Mouse (Mus musculus) heart, embryonic 13.5 days (tissue): ENCODE data around the gene 4933434E20Rik. TPM values are rescaled to one million over a fixed set of nuclear protein-coding genes. Genes with fewer than 3 reads are reported as not detected.

ENCODE experiments used
- ATAC-seq: fragments of 200-750 bp; cut with Nextera tagmentation; 2 replicates; pipeline ENCODE4 v1.8.0; 2017; ENCODE audit warnings: moderate TSS enrichment; ENCODE audit not compliant: insufficient number of reproducible peaks, low FRiP score, low TSS enrichment; ENCODE audit errors: extremely low read depth
- H3K27ac ChIP-seq: fragments of 300-500 bp; sonication (generic); replicated peaks from 2 replicates; pipeline ENCODE4 v1.5.1; 2015; ENCODE audit warnings: moderate library complexity, mild to moderate bottlenecking, inconsistent platforms
- H3K27me3 ChIP-seq: fragments of 300-500 bp; sonication (generic); replicated peaks from 2 replicates; pipeline ENCODE4 v1.6.1; 2015; ENCODE audit warnings: mild to moderate bottlenecking, inconsistent platforms
- H3K36me3 ChIP-seq: fragments of 300-500 bp; sonication (generic); 2 replicates; pipeline ENCODE4 v1.6.1; 2015; ENCODE audit warnings: mild to moderate bottlenecking, inconsistent platforms
- H3K4me1 ChIP-seq: fragments of 300-500 bp; sonication (generic); 2 replicates; pipeline ENCODE4 v1.6.1; 2015; ENCODE audit warnings: inconsistent platforms
- H3K4me2 ChIP-seq: fragments of 300-500 bp; sonication (generic); 2 replicates; pipeline ENCODE4 v1.6.1; 2015; ENCODE audit warnings: inconsistent platforms, mild to moderate bottlenecking, moderate library complexity
- H3K4me3 ChIP-seq: fragments of 300-500 bp; sonication (generic); 2 replicates; pipeline ENCODE4 v1.5.1; 2015; ENCODE audit warnings: moderate library complexity, mild to moderate bottlenecking, inconsistent platforms
- H3K9ac ChIP-seq: fragments of 300-500 bp; sonication (generic); 2 replicates; pipeline ENCODE4 v1.6.1; 2015; ENCODE audit warnings: inconsistent platforms, mild to moderate bottlenecking, moderate library complexity
- H3K9me3 ChIP-seq: fragments of 300-500 bp; sonication (generic); 2 replicates; pipeline ENCODE4 v1.6.1; 2016; ENCODE audit warnings: inconsistent platforms
- WGBS: fragments of 180-500 bp; shearing (Covaris S2); methylation state at CpG from one replicate; pipeline ENCODE4 v1.1.7; 2015; ENCODE audit warnings: mixed read lengths; 5-methylcytosine and 5-hydroxymethylcytosine counted together
- polyA plus RNA-seq: library from polyadenylated mRNA; unstranded; fragments of >200 nt; fragmentation: Nextera tagmentation; extraction: Ambion mirVana; gene quantifications from 2 replicates; pipeline ENCODE4 v1.2.1, GENCODE M21; 2015

Gene 4933434E20Rik
- polyA plus RNA-seq, 1 experiment from 2014 or later, result 129 TPM

- Histone ChIP-seq H3K4me3 (peak overlapping the region; percentile 88), H3K36me3 (peaks cover 13% of the 10 kb centered on the region), H3K4me2 (peak overlapping the region; percentile 88), H3K27ac (peak overlapping the region; percentile 99), H3K4me1 (peaks cover 72% of the 10 kb centered on the region), H3K9me3 (no peaks in the 10 kb centered on the region), H3K27me3 (no peaks in the 10 kb centered on the region), H3K9ac (peak overlapping the region; percentile 58)
- no peak for ATAC-seq
- 67% methylated on average over 5 of the region's 5 CpGs for WGBS
Observed at GRCm38 (mm10) chr3:90081365-90082240, 30.2 kb downstream of the 4933434E20Rik start.

GRCm38 (mm10) chr3:90083034-90083433, 31.6 kb downstream of the 4933434E20Rik start:
- Histone ChIP-seq H3K27me3 (no peaks in the 10 kb centered on the region), H3K9me3 (no peaks in the 10 kb centered on the region), H3K4me2 (peak overlapping the region; percentile 88), H3K4me1 (peaks cover 64% of the 10 kb centered on the region), H3K36me3 (peaks cover 28% of the 10 kb centered on the region), H3K9ac (peak overlapping the region; percentile 58), H3K4me3 (peak overlapping the region; percentile 30), H3K27ac (peak overlapping the region; percentile 99)
- ATAC-seq, result no peak
- WGBS, result 30% methylated on average over 5 of the region's 5 CpGs

GRCm38 (mm10) chr3:90083698-90084324, 32.4 kb downstream of the 4933434E20Rik start:
- ATAC-seq, result no peak
- Histone ChIP-seq H3K4me2 (peak overlapping the region; percentile 88), H3K4me3 (peak overlapping the region; percentile 30), H3K9me3 (no peaks in the 10 kb centered on the region), H3K36me3 (peaks cover 35% of the 10 kb centered on the region), H3K27ac (peak overlapping the region; percentile 99), H3K4me1 (peaks cover 60% of the 10 kb centered on the region), H3K9ac (peak overlapping the region; percentile 58), H3K27me3 (no peaks in the 10 kb centered on the region)
- 47% methylated on average over 3 of the region's 3 CpGs for WGBS

GRCm38 (mm10) chr3:90084790-90085189, 33.4 kb downstream of the 4933434E20Rik start:
- WGBS, result 47% methylated on average over 4 of the region's 4 CpGs
- Histone ChIP-seq H3K4me3 (no peak overlapping the region), H3K27me3 (no peaks in the 10 kb centered on the region), H3K27ac (peak overlapping the region; percentile 99), H3K9me3 (no peaks in the 10 kb centered on the region), H3K9ac (peak overlapping the region; percentile 35; the same call in 1 of the 2 replicates), H3K4me2 (peak overlapping the region; percentile 88), H3K4me1 (peaks cover 57% of the 10 kb centered on the region), H3K36me3 (peaks cover 45% of the 10 kb centered on the region)
- ATAC-seq, result no peak

GRCm38 (mm10) chr3:90085281-90085680, 33.8 kb downstream of the 4933434E20Rik start:
- Histone ChIP-seq H3K4me1 (peaks cover 57% of the 10 kb centered on the region), H3K4me2 (peak overlapping the region; percentile 88), H3K9ac (no peak overlapping the region), H3K9me3 (no peaks in the 10 kb centered on the region), H3K27ac (peak overlapping the region; percentile 99), H3K36me3 (peaks cover 50% of the 10 kb centered on the region), H3K4me3 (no peak overlapping the region), H3K27me3 (no peaks in the 10 kb centered on the region)
- 72% methylated on average over 6 of the region's 6 CpGs for WGBS
- ATAC-seq, result no peak

- Histone ChIP-seq H3K4me1 (peaks cover 54% of the 10 kb centered on the region), H3K27me3 (no peaks in the 10 kb centered on the region), H3K27ac (no peak overlapping the region), H3K9ac (no peak overlapping the region), H3K9me3 (no peaks in the 10 kb centered on the region), H3K36me3 (peaks cover 58% of the 10 kb centered on the region), H3K4me2 (no peak overlapping the region), H3K4me3 (no peak overlapping the region)
- no peak for ATAC-seq
- 76% methylated on average over 5 of the region's 5 CpGs for WGBS
Observed at GRCm38 (mm10) chr3:90086068-90086467, 34.6 kb downstream of the 4933434E20Rik start.

GRCm38 (mm10) chr3:90088617-90089016, 37.2 kb downstream of the 4933434E20Rik start:
- Histone ChIP-seq H3K4me3 (no peak overlapping the region), H3K9me3 (no peaks in the 10 kb centered on the region), H3K9ac (no peak overlapping the region), H3K4me2 (no peak overlapping the region), H3K4me1 (peaks cover 28% of the 10 kb centered on the region), H3K27ac (no peak overlapping the region), H3K36me3 (peaks cover 80% of the 10 kb centered on the region), H3K27me3 (no peaks in the 10 kb centered on the region)
- 85% methylated on average over 2 of the region's 2 CpGs for WGBS
- ATAC-seq, result no peak

- no peak overlapping the region for H3K27ac ChIP-seq
- no peak for ATAC-seq
- no peak overlapping the region for H3K4me3 ChIP-seq
- peaks cover 6% of the 10 kb centered on the region; the same call in 1 of the 2 replicates for H3K4me1 ChIP-seq
- no peak overlapping the region for H3K4me2 ChIP-seq
- peaks cover 100% of the 10 kb centered on the region for H3K36me3 ChIP-seq
- WGBS, result 73% methylated on average over 6 of the region's 6 CpGs
- H3K27me3 ChIP-seq, result no peaks in the 10 kb centered on the region
- no peaks in the 10 kb centered on the region for H3K9me3 ChIP-seq
- no peak overlapping the region for H3K9ac ChIP-seq
Observed at GRCm38 (mm10) chr3:90090892-90091291, 39.5 kb downstream of the 4933434E20Rik start.

GRCm38 (mm10) chr3:90094453-90094852, 43.0 kb downstream of the 4933434E20Rik start:
- Histone ChIP-seq H3K4me1 (no peaks in the 10 kb centered on the region; the same call in 1 of the 2 replicates), H3K9ac (no peak overlapping the region), H3K9me3 (no peaks in the 10 kb centered on the region), H3K4me3 (no peak overlapping the region), H3K27ac (no peak overlapping the region), H3K4me2 (no peak overlapping the region), H3K27me3 (no peaks in the 10 kb centered on the region), H3K36me3 (peaks cover 98% of the 10 kb centered on the region)
- 74% methylated on average over 3 of the region's 3 CpGs for WGBS
- ATAC-seq, result no peak

GRCm38 (mm10) chr3:90097928-90098327, 46.5 kb downstream of the 4933434E20Rik start:
- WGBS, result 80% methylated on average over 5 of the region's 5 CpGs
- no peak overlapping the region for H3K9ac ChIP-seq
- no peak overlapping the region for H3K4me3 ChIP-seq
- no peaks in the 10 kb centered on the region for H3K9me3 ChIP-seq
- H3K27ac ChIP-seq, result no peak overlapping the region
- no peaks in the 10 kb centered on the region; the same call in 1 of the 2 replicates for H3K4me1 ChIP-seq
- H3K36me3 ChIP-seq, result peaks cover 91% of the 10 kb centered on the region
- H3K4me2 ChIP-seq, result no peak overlapping the region
- no peaks in the 10 kb centered on the region for H3K27me3 ChIP-seq
- no peak for ATAC-seq

GRCm38 (mm10) chr3:90101010-90101409, 49.6 kb downstream of the 4933434E20Rik start:
- H3K4me3 ChIP-seq, result no peak overlapping the region
- no peaks in the 10 kb centered on the region for H3K9me3 ChIP-seq
- no peak overlapping the region for H3K9ac ChIP-seq
- no peak for ATAC-seq
- 84% methylated on average over 3 of the region's 3 CpGs for WGBS
- no peak overlapping the region for H3K27ac ChIP-seq
- peaks cover 64% of the 10 kb centered on the region for H3K36me3 ChIP-seq
- H3K4me2 ChIP-seq, result no peak overlapping the region
- no peaks in the 10 kb centered on the region for H3K27me3 ChIP-seq
- H3K4me1 ChIP-seq, result no peaks in the 10 kb centered on the region
